8 mouse cellular contexts compared by ENCODE assay signal in genomic region chr13:84059031-84059651, GRCm38 (mm10).
DNase-seq lines count a peak whose midpoint lies in the region; ATAC-seq and TF ChIP-seq lines count a peak whose summit lies in the region.

No protein-coding gene starts in this region.

- H3K4me3 ChIP-seq in intestine, embryonic 14.5 days (ENCODE audit: low read depth, low read length), result no peak overlapping the region
- no peak overlapping the region for H3K4me3 ChIP-seq in intestine, postnatal 0 days (ENCODE audit: low read depth, low read length)
- peak overlapping the region; percentile 25 for H3K4me3 ChIP-seq in hindbrain, embryonic 14.5 days (replicated peaks; ENCODE audit: low read length)
- H3K4me3 ChIP-seq in midbrain, embryonic 10.5 days, result peak overlapping the region; percentile 42

- no peak overlapping the region for H3K27ac ChIP-seq in intestine, embryonic 14.5 days (ENCODE audit: low read depth)
- no peak overlapping the region for H3K27ac ChIP-seq in intestine, postnatal 0 days (ENCODE audit: low read depth, low read length)
- H3K27ac ChIP-seq in hindbrain, embryonic 14.5 days, result peak overlapping the region; percentile 99
- peak overlapping the region; percentile 88 for H3K27ac ChIP-seq in midbrain, embryonic 10.5 days (replicated peaks)

- 12% methylated on average over 10 of the region's 10 CpGs for WGBS in intestine, embryonic 14.5 days
- whole genome bisulfite sequencing in intestine, postnatal 0 days, result 31% methylated on average over 10 of the region's 10 CpGs
- WGBS in hindbrain, embryonic 14.5 days, result 2% methylated on average over 10 of the region's 10 CpGs
- WGBS in midbrain, embryonic 10.5 days, result 5% methylated on average over 10 of the region's 10 CpGs

- H3K4me2 ChIP-seq in intestine, embryonic 14.5 days (ENCODE audit: low read length), result peak overlapping the region; percentile 12; the same call in 1 of the 2 replicates
- H3K4me2 ChIP-seq in intestine, postnatal 0 days (replicated peaks; ENCODE audit: low read depth), result no peak overlapping the region
- H3K4me2 ChIP-seq in hindbrain, embryonic 14.5 days (replicated peaks), result peak overlapping the region; percentile 62

- no peaks in the 10 kb centered on the region for H3K36me3 ChIP-seq in intestine, embryonic 14.5 days (ENCODE audit: control insufficient read depth, insufficient read depth, low read length)
- H3K36me3 ChIP-seq in intestine, postnatal 0 days (ENCODE audit: control insufficient read depth, insufficient read depth), result no peaks in the 10 kb centered on the region
- no peaks in the 10 kb centered on the region for H3K36me3 ChIP-seq in hindbrain, embryonic 14.5 days (replicated peaks; ENCODE audit: control insufficient read depth, insufficient read depth)
- no peaks in the 10 kb centered on the region for H3K36me3 ChIP-seq in midbrain, embryonic 10.5 days

- no peaks in the 10 kb centered on the region for H3K27me3 ChIP-seq in intestine, embryonic 14.5 days (replicated peaks; ENCODE audit: control insufficient read depth, insufficient read depth, low read length)
- H3K27me3 ChIP-seq in intestine, postnatal 0 days (replicated peaks; ENCODE audit: control insufficient read depth, insufficient read depth, low read length), result 0 out of 2 replicates have a peak, but pooled peaks cover 7% of the 10 kb centered on the region
- no peaks in the 10 kb centered on the region for H3K27me3 ChIP-seq in hindbrain, embryonic 14.5 days (ENCODE audit: control insufficient read depth, insufficient read depth, low read length)
- H3K27me3 ChIP-seq in midbrain, embryonic 10.5 days (ENCODE audit: low read depth, poor library complexity, severe bottlenecking), result no peaks in the 10 kb centered on the region

- no peak overlapping the region for H3K9ac ChIP-seq in intestine, embryonic 14.5 days (ENCODE audit: low read length)
- H3K9ac ChIP-seq in intestine, postnatal 0 days (ENCODE audit: low read depth, low read length), result no peak overlapping the region
- peak overlapping the region; percentile 71 for H3K9ac ChIP-seq in hindbrain, embryonic 14.5 days

- ATAC-seq in intestine, embryonic 14.5 days (replicated peaks; ENCODE audit: low FRiP score, low TSS enrichment, low read depth), result no peak
- ATAC-seq in intestine, postnatal 0 days, result no peak
- ATAC-seq in hindbrain, embryonic 14.5 days (ENCODE audit: low FRiP score), result peak; percentile 77

- H3K9me3 ChIP-seq in intestine, embryonic 14.5 days (ENCODE audit: control insufficient read depth, low read length), result no peaks in the 10 kb centered on the region
- no peaks in the 10 kb centered on the region for H3K9me3 ChIP-seq in intestine, postnatal 0 days (ENCODE audit: control insufficient read depth)
- H3K9me3 ChIP-seq in hindbrain, embryonic 14.5 days (ENCODE audit: control insufficient read depth, low read length), result no peaks in the 10 kb centered on the region
- H3K9me3 ChIP-seq in midbrain, embryonic 10.5 days (replicated peaks), result no peaks in the 10 kb centered on the region

- H3K4me1 ChIP-seq in intestine, embryonic 14.5 days (replicated peaks; ENCODE audit: control insufficient read depth, insufficient read depth, low read length), result no peaks in the 10 kb centered on the region
- no peaks in the 10 kb centered on the region for H3K4me1 ChIP-seq in intestine, postnatal 0 days (replicated peaks; ENCODE audit: control insufficient read depth, insufficient read depth, low read length)
- peaks cover 55% of the 10 kb centered on the region for H3K4me1 ChIP-seq in hindbrain, embryonic 14.5 days (replicated peaks; ENCODE audit: control insufficient read depth, insufficient read depth, low read length)
- H3K4me1 ChIP-seq in midbrain, embryonic 10.5 days, result peaks cover 85% of the 10 kb centered on the region

- DNase-seq in intestine, embryonic 14.5 days (ENCODE audit: low spot score), result no peak
- DNase-seq in embryo, embryonic 11 days, result peak; percentile 80
- DNase-seq in hindbrain, embryonic 14.5 days (ENCODE audit: low spot score), result peak; percentile 76
- DNase-seq in midbrain, embryonic 10.5 days (ENCODE audit: low spot score), result peak; percentile 83
- DNase-seq in urinary bladder, postnatal 14 days (ENCODE audit: low spot score), result no peak
- DNase-seq in spleen, adult 12 weeks (ENCODE audit: low spot score), result no peak
- no peak for DNase-seq in gastrocnemius, postnatal 25 days

- TF ChIP-seq CTCF in intestine, postnatal 0 days (IDR thresholded peaks at IDR 0.05; ENCODE audit: low read depth), result no peak

Comparison
In these comparisons a context has a peak if more than half of its experiments do, and no peak if none do; other contexts are left out.
1. DNase-seq: peak in embryo, embryonic 11 days (single experiment), hindbrain, embryonic 14.5 days (single experiment) and midbrain, embryonic 10.5 days (single experiment); none in intestine, embryonic 14.5 days (single experiment), urinary bladder, postnatal 14 days (single experiment), spleen, adult 12 weeks (single experiment) and gastrocnemius, postnatal 25 days (single experiment).
2. H3K27ac ChIP-seq: peak in hindbrain, embryonic 14.5 days (single experiment) and midbrain, embryonic 10.5 days (single experiment); none in intestine, embryonic 14.5 days (single experiment) and intestine, postnatal 0 days (single experiment).
3. H3K4me3 ChIP-seq: peak in hindbrain, embryonic 14.5 days (single experiment) and midbrain, embryonic 10.5 days (single experiment); none in intestine, embryonic 14.5 days (single experiment) and intestine, postnatal 0 days (single experiment).